Mouse (Mus musculus) embryonic facial prominence, embryonic 14.5 days (tissue): ENCODE data around the gene Bloc1s6. TPM values are rescaled to one million over a fixed set of nuclear protein-coding genes. Genes with fewer than 3 reads are reported as not detected.
A peak's percentile ranks its signal among the peaks of the same experiment; 100 is the strongest.

ENCODE experiments used
- ATAC-seq: fragments of 200-750 bp; cut with Nextera tagmentation; 2 replicates; pipeline ENCODE4 v1.8.0; 2017; ENCODE audit warnings: low read depth, moderate number of reproducible peaks, moderate TSS enrichment
- DNase-seq: peaks from one replicate; pipeline ENCODE4 v3.0.0-alpha.2; 2015; ENCODE audit warnings: low spot score
- H3K27ac ChIP-seq: fragments of 300-500 bp; sonication (generic); replicated peaks from 2 replicates; pipeline ENCODE4 v1.5.1; 2014; ENCODE audit warnings: low read depth, mild to moderate bottlenecking, low read length, moderate library complexity
- H3K27me3 ChIP-seq: fragments of 300-500 bp; sonication (generic); replicated peaks from 2 replicates; pipeline ENCODE4 v1.6.1; 2014; ENCODE audit warnings: low read length; ENCODE audit not compliant: control insufficient read depth, insufficient read depth
- H3K36me3 ChIP-seq: fragments of 300-500 bp; sonication (generic); 2 replicates; pipeline ENCODE4 v1.6.1; 2014; ENCODE audit warnings: low read length, mixed read lengths; ENCODE audit not compliant: control insufficient read depth, insufficient read depth
- H3K4me1 ChIP-seq: fragments of 300-500 bp; sonication (generic); 2 replicates; pipeline ENCODE4 v1.6.1; 2014; ENCODE audit warnings: antibody characterized with exemption, low read length; ENCODE audit not compliant: control insufficient read depth, insufficient read depth
- H3K4me2 ChIP-seq: fragments of 300-500 bp; sonication (generic); 2 replicates; pipeline ENCODE4 v1.6.1; 2014; ENCODE audit warnings: low read depth, mild to moderate bottlenecking, low read length, moderate library complexity, mixed read lengths
- H3K4me3 ChIP-seq: fragments of 300-500 bp; sonication (generic); 2 replicates; pipeline ENCODE4 v1.5.1; 2014; ENCODE audit warnings: low read depth, mild to moderate bottlenecking, low read length
- H3K9ac ChIP-seq: fragments of 300-500 bp; sonication (generic); 2 replicates; pipeline ENCODE4 v1.6.1; 2014; ENCODE audit warnings: low read depth, mild to moderate bottlenecking, low read length, moderate library complexity, mixed read lengths
- H3K9me3 ChIP-seq: fragments of 300-500 bp; sonication (generic); 2 replicates; pipeline ENCODE4 v1.6.1; 2016; ENCODE audit warnings: low read length; ENCODE audit not compliant: control insufficient read depth
- WGBS: fragments of 180-500 bp; shearing (Covaris S2); extraction: QIAGEN DNeasy Blood & Tissue Kit; methylation state at CpG from one replicate; pipeline ENCODE4 v1.1.7; 2014; 5-methylcytosine and 5-hydroxymethylcytosine counted together
- polyA plus RNA-seq: library from polyadenylated mRNA; unstranded; fragments of >200 nt; fragmentation: Nextera tagmentation; extraction: Ambion mirVana; gene quantifications from 2 replicates; pipeline ENCODE4 v1.2.1, GENCODE M21; 2014

Gene Bloc1s6
- 41.5 and 44.8 TPM in 2 replicates for polyA plus RNA-seq

DNA sequence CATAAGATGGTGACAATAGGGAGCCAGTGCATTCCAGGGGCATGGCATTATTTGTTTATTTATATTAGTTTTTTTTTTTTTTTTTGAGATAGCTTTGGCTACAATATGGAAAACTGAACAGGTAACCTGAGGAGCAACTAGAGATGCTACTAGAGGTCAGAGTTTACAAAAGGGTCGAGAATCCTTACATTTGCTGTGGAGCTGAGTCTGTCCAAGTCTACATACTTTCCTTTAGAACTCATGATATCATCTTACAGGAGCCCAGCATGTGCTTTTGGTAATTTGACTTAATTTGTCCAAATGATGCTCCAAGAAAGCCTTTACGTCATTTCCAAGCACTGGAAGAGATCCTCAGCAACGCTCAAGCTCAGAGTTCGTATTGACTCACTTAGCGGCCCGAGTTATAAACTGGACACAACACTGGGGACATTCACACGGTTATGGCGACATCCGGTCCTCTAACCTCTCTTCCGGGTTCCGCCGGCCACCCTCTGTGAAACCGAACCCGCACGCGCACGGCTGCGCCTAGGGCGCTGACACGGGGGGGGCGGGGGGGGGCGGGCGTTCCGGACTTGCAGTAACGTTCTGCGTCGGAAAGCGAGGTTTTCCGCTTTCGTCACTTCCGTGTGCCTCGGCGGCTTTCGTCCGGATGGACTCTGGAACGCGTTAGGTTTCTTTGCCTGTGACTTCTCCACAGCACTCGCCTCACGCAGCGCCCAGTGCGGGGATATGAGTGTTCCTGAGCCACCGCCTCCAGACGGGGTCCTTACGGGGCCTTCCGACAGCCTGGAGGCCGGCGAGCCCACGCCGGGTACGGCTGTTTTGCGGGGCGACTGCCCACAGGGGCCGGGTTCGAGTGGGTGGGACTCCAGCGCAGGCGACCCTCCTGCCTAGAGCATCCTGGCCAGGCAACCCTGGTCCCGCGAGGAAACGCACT is at the start of gene Bloc1s6:
Bloc1s6 (plus strand) TSS at position 610 of the 937 bp plus-strand sequence.
- WGBS: 1% methylated on average over 42 of the region's 59 CpGs
- Histone ChIP-seq H3K4me3 (peak within 1 kb of the TSS; percentile 87), H3K4me1 (peaks cover 7% of the 10 kb centered on the region), H3K4me2 (peak within 1 kb of the TSS; percentile 78), H3K27me3 (peaks cover 8% of the 10 kb centered on the region), H3K9me3 (no peaks in the 10 kb centered on the region), H3K9ac (peak within 1 kb of the TSS; percentile 94), H3K36me3 (no peaks in the 10 kb centered on the region), H3K27ac (peak within 1 kb of the TSS; percentile 96)
- peak; percentile 96 for DNase-seq
- peak; percentile 96 for ATAC-seq

GRCm38 (mm10) chr2:122697526-122697925 is 40.8 kb upstream of the Bloc1s6 start:
- Histone ChIP-seq H3K27ac (no peak overlapping the region), H3K4me3 (no peak overlapping the region), H3K4me2 (no peak overlapping the region), H3K9me3 (no peaks in the 10 kb centered on the region), H3K4me1 (peaks cover 15% of the 10 kb centered on the region), H3K9ac (no peak overlapping the region), H3K36me3 (no peaks in the 10 kb centered on the region), H3K27me3 (no peaks in the 10 kb centered on the region)
- WGBS: 60% methylated on average over 2 of the region's 2 CpGs
- ATAC-seq (no peak), DNase-seq (no peak)

- Histone ChIP-seq H3K36me3 (no peaks in the 10 kb centered on the region), H3K4me2 (peak overlapping the region; percentile 79), H3K9ac (peak overlapping the region; percentile 85), H3K27ac (no peak overlapping the region), H3K27me3 (no peaks in the 10 kb centered on the region), H3K9me3 (no peaks in the 10 kb centered on the region), H3K4me1 (peaks cover 15% of the 10 kb centered on the region), H3K4me3 (peak overlapping the region; percentile 74)
- no peak for DNase-seq
- no peak for ATAC-seq
- 62% methylated on average over 8 of the region's 8 CpGs for WGBS
Observed at GRCm38 (mm10) chr2:122701012-122701411, 37.3 kb upstream of the Bloc1s6 start.

- under 1% methylated on average over 15 of the region's 15 CpGs for WGBS
Observed at GRCm38 (mm10) chr2:122701871-122702180, 36.5 kb upstream of the Bloc1s6 start.

GRCm38 (mm10) chr2:122702181-122703036 is 35.9 kb upstream of the Bloc1s6 start, which contains the start of gene Slc30a4:
TSS of gene Slc30a4 (minus strand) at chr2:122702663.
- Histone ChIP-seq H3K27ac (peak within 1 kb of the TSS; percentile 35; the same call in 1 of the 2 replicates), H3K4me2 (peak within 1 kb of the TSS; percentile 79), H3K9ac (peak within 1 kb of the TSS; percentile 85), H3K4me1 (peaks cover 15% of the 10 kb centered on the region), H3K27me3 (no peaks in the 10 kb centered on the region), H3K4me3 (peak within 1 kb of the TSS; percentile 74), H3K36me3 (no peaks in the 10 kb centered on the region), H3K9me3 (no peaks in the 10 kb centered on the region)
- DNase-seq (peak; percentile 89), ATAC-seq (peak; percentile 98)
- under 1% methylated on average over 32 of the region's 111 CpGs for WGBS

More at GRCm38 (mm10) chr2:122701871-122702180, 36.5 kb upstream of the Bloc1s6 start:
- Histone ChIP-seq H3K4me1 (peaks cover 15% of the 10 kb centered on the region), H3K27ac (peak overlapping the region; percentile 35; the same call in 1 of the 2 replicates), H3K4me2 (peak overlapping the region; percentile 79), H3K36me3 (no peaks in the 10 kb centered on the region), H3K9me3 (no peaks in the 10 kb centered on the region), H3K27me3 (no peaks in the 10 kb centered on the region), H3K4me3 (peak overlapping the region; percentile 74), H3K9ac (peak overlapping the region; percentile 85)
- ATAC-seq (no peak), DNase-seq (no peak)

- DNase-seq (no peak), ATAC-seq (no peak)
- 73% methylated on average over 2 of the region's 2 CpGs for WGBS
- Histone ChIP-seq H3K4me3 (no peak overlapping the region), H3K4me1 (peaks cover 15% of the 10 kb centered on the region), H3K27me3 (no peaks in the 10 kb centered on the region), H3K36me3 (no peaks in the 10 kb centered on the region), H3K4me2 (no peak overlapping the region), H3K9me3 (no peaks in the 10 kb centered on the region), H3K9ac (no peak overlapping the region), H3K27ac (no peak overlapping the region)
Observed at GRCm38 (mm10) chr2:122704572-122704971, 33.7 kb upstream of the Bloc1s6 start.

DNA sequence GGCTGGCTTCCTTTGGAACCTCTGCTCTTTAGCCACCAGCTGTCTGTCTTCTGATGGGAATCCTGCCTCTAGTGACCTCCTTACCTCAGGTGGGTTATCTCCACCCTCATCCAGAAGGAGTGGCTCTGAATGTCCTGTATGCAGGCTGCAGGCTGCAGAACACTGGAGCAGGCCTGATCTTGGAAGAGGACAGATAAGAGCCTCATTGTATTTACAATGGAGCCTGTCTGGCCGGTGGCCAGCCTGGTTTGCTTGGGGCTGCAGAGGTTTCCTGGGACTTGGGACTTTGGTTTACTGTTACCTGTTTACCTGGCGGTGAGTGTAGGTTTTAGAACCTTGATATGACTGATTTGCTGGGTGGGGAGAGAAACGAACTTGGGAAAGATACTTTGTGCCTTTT is 30.2 kb upstream of the Bloc1s6 start:
- no peaks in the 10 kb centered on the region for H3K36me3 ChIP-seq
- 53% methylated on average over 3 of the region's 3 CpGs for WGBS
- H3K27ac ChIP-seq: no peak overlapping the region
- H3K9me3 ChIP-seq: no peaks in the 10 kb centered on the region
- no peaks in the 10 kb centered on the region for H3K27me3 ChIP-seq
- no peak overlapping the region for H3K4me3 ChIP-seq
- DNase-seq (no peak), ATAC-seq (no peak)
- no peak overlapping the region for H3K4me2 ChIP-seq
- H3K4me1 ChIP-seq: no peaks in the 10 kb centered on the region
- no peak overlapping the region for H3K9ac ChIP-seq

GRCm38 (mm10) chr2:122709156-122709555 is 29.1 kb upstream of the Bloc1s6 start:
- H3K27me3 ChIP-seq: no peaks in the 10 kb centered on the region
- no peaks in the 10 kb centered on the region for H3K9me3 ChIP-seq
- H3K4me1 ChIP-seq: no peaks in the 10 kb centered on the region
- no peak overlapping the region for H3K9ac ChIP-seq
- DNase-seq: no peak
- H3K4me2 ChIP-seq: no peak overlapping the region
- ATAC-seq: no peak
- H3K27ac ChIP-seq: no peak overlapping the region
- WGBS: 75% methylated on average over 1 of the region's 1 CpGs
- H3K36me3 ChIP-seq: no peaks in the 10 kb centered on the region
- no peak overlapping the region for H3K4me3 ChIP-seq
